Mouse (Mus musculus) forebrain, embryonic 16.5 days (tissue): ENCODE measurements around the gene Nxph4. TPM values are rescaled to one million over a fixed set of nuclear protein-coding genes. Genes with fewer than 3 reads are reported as not detected.

Source experiments
- ATAC-seq: fragments of 200-750 bp; cut with Nextera tagmentation; 2 replicates; pipeline ENCODE4 v1.8.0; 2017; ENCODE audit warnings: mild to moderate bottlenecking, moderate library complexity
- H3K27ac ChIP-seq: fragments of 300-500 bp; sonication (generic); 2 replicates; pipeline ENCODE4 v1.5.1; 2014; ENCODE audit warnings: low read length, control low read depth
- H3K27me3 ChIP-seq: fragments of 300-500 bp; sonication (generic); replicated peaks from 2 replicates; pipeline ENCODE4 v1.6.1; 2014; ENCODE audit warnings: low read length; ENCODE audit not compliant: control insufficient read depth, insufficient read depth
- H3K36me3 ChIP-seq: fragments of 300-500 bp; sonication (generic); 2 replicates; pipeline ENCODE4 v1.6.1; 2014; ENCODE audit not compliant: control insufficient read depth, insufficient read depth
- H3K4me1 ChIP-seq: fragments of 300-500 bp; sonication (generic); replicated peaks from 2 replicates; pipeline ENCODE4 v1.6.1; 2014; ENCODE audit warnings: low read length; ENCODE audit not compliant: control insufficient read depth, insufficient read depth
- H3K4me2 ChIP-seq: fragments of 300-500 bp; sonication (generic); 2 replicates; pipeline ENCODE4 v1.6.1; 2014; ENCODE audit warnings: mild to moderate bottlenecking, low read length, control low read depth
- H3K4me3 ChIP-seq: fragments of 300-500 bp; sonication (generic); replicated peaks from 2 replicates; pipeline ENCODE4 v1.5.1; 2014; ENCODE audit warnings: mild to moderate bottlenecking, low read length, control low read depth
- H3K9ac ChIP-seq: fragments of 300-500 bp; sonication (generic); replicated peaks from 2 replicates; pipeline ENCODE4 v1.6.1; 2014; ENCODE audit warnings: low read depth, low read length, control low read depth
- H3K9me3 ChIP-seq: fragments of 300-500 bp; sonication (generic); 2 replicates; pipeline ENCODE4 v1.6.1; 2016; ENCODE audit warnings: low read length; ENCODE audit not compliant: control insufficient read depth
- WGBS: fragments of 180-500 bp; shearing (Covaris S2); extraction: QIAGEN DNeasy Blood & Tissue Kit; methylation state at CpG from one replicate; pipeline ENCODE4 v1.1.7; 2014; 5-methylcytosine and 5-hydroxymethylcytosine counted together
- polyA plus RNA-seq: library from polyadenylated mRNA; unstranded; fragments of >200 nt; fragmentation: Nextera tagmentation; extraction: Ambion mirVana; gene quantifications from 2 replicates; pipeline ENCODE4 v1.2.1, GENCODE M21; 2015

The Nxph4 gene
- polyA plus RNA-seq, 1 experiment from 2014 or later: 36.0 TPM

GRCm38 (mm10) chr10:127546505-127546904, 12.1 kb upstream of the Nxph4 start:
- Histone ChIP-seq H3K9ac (no peak overlapping the region), H3K4me1 (peaks cover 3% of the 10 kb centered on the region; the same call in 1 of the 2 replicates), H3K4me2 (no peak overlapping the region), H3K36me3 (peaks cover 43% of the 10 kb centered on the region), H3K9me3 (no peaks in the 10 kb centered on the region), H3K27ac (no peak overlapping the region), H3K27me3 (no peaks in the 10 kb centered on the region), H3K4me3 (no peak overlapping the region)
- no peak for ATAC-seq
- 92% methylated on average over 7 of the region's 7 CpGs for WGBS

GRCm38 (mm10) chr10:127544375-127544774, 10.0 kb upstream of the Nxph4 start:
- Histone ChIP-seq H3K4me1 (peaks cover 3% of the 10 kb centered on the region; the same call in 1 of the 2 replicates), H3K4me2 (no peak overlapping the region), H3K27ac (no peak overlapping the region), H3K4me3 (no peak overlapping the region), H3K9ac (no peak overlapping the region), H3K27me3 (no peaks in the 10 kb centered on the region), H3K9me3 (no peaks in the 10 kb centered on the region), H3K36me3 (peaks cover 43% of the 10 kb centered on the region)
- 93% methylated on average over 20 of the region's 20 CpGs for WGBS
- ATAC-seq: no peak

GRCm38 (mm10) chr10:127543916-127544315, 9.6 kb upstream of the Nxph4 start:
- no peak overlapping the region for H3K27ac ChIP-seq
- 83% methylated on average over 3 of the region's 3 CpGs for WGBS

GRCm38 (mm10) chr10:127542720-127543119, 8.4 kb upstream of the Nxph4 start:
- H3K9ac ChIP-seq: no peak overlapping the region
- no peak overlapping the region for H3K4me3 ChIP-seq
- 0 out of 2 replicates have a peak, but pooled peaks have one; percentile 6 for ATAC-seq
- no peak overlapping the region for H3K27ac ChIP-seq
- 32% methylated on average over 6 of the region's 6 CpGs for WGBS
- H3K27me3 ChIP-seq: no peaks in the 10 kb centered on the region
- H3K36me3 ChIP-seq: peaks cover 44% of the 10 kb centered on the region
- no peak overlapping the region for H3K4me2 ChIP-seq
- H3K9me3 ChIP-seq: no peaks in the 10 kb centered on the region
- peaks cover 4% of the 10 kb centered on the region; the same call in 1 of the 2 replicates for H3K4me1 ChIP-seq

More at GRCm38 (mm10) chr10:127543916-127544315, 9.6 kb upstream of the Nxph4 start:
- ATAC-seq: no peak
- H3K9me3 ChIP-seq: no peaks in the 10 kb centered on the region
- H3K4me2 ChIP-seq: no peak overlapping the region
- H3K4me3 ChIP-seq: no peak overlapping the region
- no peak overlapping the region for H3K9ac ChIP-seq
- no peaks in the 10 kb centered on the region for H3K27me3 ChIP-seq
- H3K4me1 ChIP-seq: peaks cover 3% of the 10 kb centered on the region; the same call in 1 of the 2 replicates
- peaks cover 44% of the 10 kb centered on the region for H3K36me3 ChIP-seq

GRCm38 (mm10) chr10:127542084-127542483, 7.7 kb upstream of the Nxph4 start:
- Histone ChIP-seq H3K27me3 (no peaks in the 10 kb centered on the region), H3K4me3 (no peak overlapping the region), H3K9me3 (no peaks in the 10 kb centered on the region), H3K36me3 (peaks cover 41% of the 10 kb centered on the region), H3K9ac (no peak overlapping the region), H3K27ac (no peak overlapping the region), H3K4me1 (peaks cover 7% of the 10 kb centered on the region), H3K4me2 (no peak overlapping the region)
- 60% methylated on average over 13 of the region's 13 CpGs for WGBS
- ATAC-seq: peak; percentile 7; the same call in 1 of the 2 replicates

- WGBS: 97% methylated on average over 8 of the region's 8 CpGs
- peaks cover 41% of the 10 kb centered on the region for H3K36me3 ChIP-seq
- H3K9ac ChIP-seq: no peak overlapping the region
- H3K27me3 ChIP-seq: no peaks in the 10 kb centered on the region
- ATAC-seq: no peak
- H3K4me2 ChIP-seq: no peak overlapping the region
- H3K27ac ChIP-seq: no peak overlapping the region
- H3K9me3 ChIP-seq: no peaks in the 10 kb centered on the region
- peaks cover 13% of the 10 kb centered on the region for H3K4me1 ChIP-seq
- no peak overlapping the region for H3K4me3 ChIP-seq
Observed at GRCm38 (mm10) chr10:127541510-127541909, 7.2 kb upstream of the Nxph4 start.

GRCm38 (mm10) chr10:127537854-127538583, 3.7 kb upstream of the Nxph4 start:
- no peaks in the 10 kb centered on the region for H3K9me3 ChIP-seq
- 23% methylated on average over 7 of the region's 7 CpGs for WGBS
- H3K9ac ChIP-seq: no peak overlapping the region
- no peak overlapping the region for H3K4me3 ChIP-seq
- peaks cover 8% of the 10 kb centered on the region for H3K27me3 ChIP-seq
- peak; percentile 29 for ATAC-seq
- peaks cover 18% of the 10 kb centered on the region for H3K36me3 ChIP-seq
- H3K4me1 ChIP-seq: peaks cover 35% of the 10 kb centered on the region
- no peak overlapping the region for H3K4me2 ChIP-seq
- H3K27ac ChIP-seq: no peak overlapping the region

GRCm38 (mm10) chr10:127536586-127537314, 2.4 kb upstream of the Nxph4 start:
- WGBS: 7% methylated on average over 8 of the region's 8 CpGs
- Histone ChIP-seq H3K4me3 (no peak overlapping the region), H3K9ac (no peak overlapping the region), H3K9me3 (no peaks in the 10 kb centered on the region), H3K27ac (no peak overlapping the region), H3K4me2 (no peak overlapping the region), H3K36me3 (peaks cover 16% of the 10 kb centered on the region), H3K27me3 (peaks cover 15% of the 10 kb centered on the region), H3K4me1 (peaks cover 32% of the 10 kb centered on the region)
- peak; percentile 27 for ATAC-seq

- 1% methylated on average over 30 of the region's 30 CpGs for WGBS
- peaks cover 23% of the 10 kb centered on the region for H3K27me3 ChIP-seq
- H3K36me3 ChIP-seq: peaks cover 10% of the 10 kb centered on the region; the same call in 1 of the 2 replicates
- H3K9ac ChIP-seq: peak overlapping the region; percentile 43
- H3K4me1 ChIP-seq: peaks cover 46% of the 10 kb centered on the region
- ATAC-seq: no peak
- peak overlapping the region; percentile 62 for H3K4me3 ChIP-seq
- no peaks in the 10 kb centered on the region for H3K9me3 ChIP-seq
- peak overlapping the region; percentile 91 for H3K4me2 ChIP-seq
- no peak overlapping the region for H3K27ac ChIP-seq
Observed at GRCm38 (mm10) chr10:127534929-127535384, 598 bp upstream of the Nxph4 start.
